Mouse (Mus musculus): ENCODE data around the gene Fam107b.
"Not testable (repeated sequence)": the region's sequence is repeated elsewhere in the genome, so short reads cannot be mapped to it uniquely, and the experiment has no call there.

Gene Fam107b

GRCm38 (mm10) chr2:3713212-3713681, 143.0 kb downstream of the Fam107b start:
- DNase-seq = peak; percentile 99

- peak; percentile 72 for DNase-seq
These were observed 143.5 kb downstream of the Fam107b start for GRCm38 (mm10) chr2:3713682-3714361.

GRCm38 (mm10) chr2:3714511-3714910, 144.2 kb downstream of the Fam107b start:
- no peak for DNase-seq

- no peak for DNase-seq
These were observed 145.1 kb downstream of the Fam107b start for GRCm38 (mm10) chr2:3715424-3715823.

GRCm38 (mm10) chr2:3717268-3717667, 147.0 kb downstream of the Fam107b start:
- no peak for DNase-seq

GRCm38 (mm10) chr2:3717847-3718246, 147.6 kb downstream of the Fam107b start:
- no peak for DNase-seq

- DNase-seq = not testable (repeated sequence)
These were observed 149.3 kb downstream of the Fam107b start for GRCm38 (mm10) chr2:3719436-3720121.

GRCm38 (mm10) chr2:3721107-3721506, 150.8 kb downstream of the Fam107b start:
- DNase-seq = no peak

- DNase-seq = no peak
These were observed 151.7 kb downstream of the Fam107b start for GRCm38 (mm10) chr2:3721974-3722373.

- DNase-seq = no peak
These were observed 153.3 kb downstream of the Fam107b start for GRCm38 (mm10) chr2:3723391-3724106.

- DNase-seq = no peak
These were observed 156.3 kb downstream of the Fam107b start for GRCm38 (mm10) chr2:3726501-3727078.

- DNase-seq = no peak
These were observed 157.1 kb downstream of the Fam107b start for GRCm38 (mm10) chr2:3727225-3727930.

- DNase-seq = no peak
These were observed 157.8 kb downstream of the Fam107b start for GRCm38 (mm10) chr2:3728090-3728489.

GRCm38 (mm10) chr2:3729586-3729985, 159.3 kb downstream of the Fam107b start:
- no peak for DNase-seq

- DNase-seq = no peak
These were observed 160.5 kb downstream of the Fam107b start for GRCm38 (mm10) chr2:3730744-3731143.

GRCm38 (mm10) chr2:3731316-3732015, 161.2 kb downstream of the Fam107b start:
- no peak for DNase-seq

GRCm38 (mm10) chr2:3737917-3738694, 167.8 kb downstream of the Fam107b start:
- DNase-seq = no peak

- DNase-seq = no peak
These were observed 168.4 kb downstream of the Fam107b start for GRCm38 (mm10) chr2:3738734-3739133.

- no peak for DNase-seq
These were observed 169.2 kb downstream of the Fam107b start for GRCm38 (mm10) chr2:3739351-3739961.

- no peak for DNase-seq
These were observed 170.0 kb downstream of the Fam107b start for GRCm38 (mm10) chr2:3740256-3740655.

- DNase-seq = no peak
These were observed 170.4 kb downstream of the Fam107b start for GRCm38 (mm10) chr2:3740670-3741069.

Data from kidney, postnatal 10 days (tissue).